Mouse (Mus musculus) gastrocnemius, postnatal 14 days (tissue): ENCODE measurements around the gene Il6st. TPM values are rescaled to one million over a fixed set of nuclear protein-coding genes. Genes with fewer than 3 reads are reported as not detected.
"Not testable (repeated sequence)": the region's sequence is repeated elsewhere in the genome, so short reads cannot be mapped to it uniquely, and the experiment has no call there.

Experiments used
- DNase-seq: peaks from one replicate; pipeline ENCODE4 v3.0.0; 2021; ENCODE audit warnings: mixed read lengths
- intact Hi-C: fragments of 180-260 bp; cut with DNase I; formaldehyde crosslinking; loops from one replicate; pipeline ENCODE4 v1.15.1; 2025; ENCODE audit warnings: low total_unique reads
- long read RNA-seq, 2 experiments: library from polyadenylated mRNA; stranded (forward); transcript quantifications; one replicate each; pipeline ENCODE4 v2.0.0; 2021
- total RNA-seq, 2 experiments: library from RNA; stranded (reverse); gene quantifications; 2 replicates each; pipeline ENCODE4 v1.2.3; 2021

The Il6st gene
- total RNA-seq = 100 to 1,000 TPM; 112 to 121 TPM
- long read RNA-seq, experiment 1, full-length matches to known transcripts = 14 of 25 reads
- long read RNA-seq, experiment 1, partial matches to known transcripts = 5 of 25 reads
- long read RNA-seq, experiment 1, other reads (novel, unspliced or antisense) = 6 of 25 reads
- long read RNA-seq, experiment 2, full-length matches to known transcripts = 25 of 36 reads
- long read RNA-seq, experiment 2, partial matches to known transcripts = 6 of 36 reads
- long read RNA-seq, experiment 2, other reads (novel, unspliced or antisense) = 5 of 36 reads

DNA sequence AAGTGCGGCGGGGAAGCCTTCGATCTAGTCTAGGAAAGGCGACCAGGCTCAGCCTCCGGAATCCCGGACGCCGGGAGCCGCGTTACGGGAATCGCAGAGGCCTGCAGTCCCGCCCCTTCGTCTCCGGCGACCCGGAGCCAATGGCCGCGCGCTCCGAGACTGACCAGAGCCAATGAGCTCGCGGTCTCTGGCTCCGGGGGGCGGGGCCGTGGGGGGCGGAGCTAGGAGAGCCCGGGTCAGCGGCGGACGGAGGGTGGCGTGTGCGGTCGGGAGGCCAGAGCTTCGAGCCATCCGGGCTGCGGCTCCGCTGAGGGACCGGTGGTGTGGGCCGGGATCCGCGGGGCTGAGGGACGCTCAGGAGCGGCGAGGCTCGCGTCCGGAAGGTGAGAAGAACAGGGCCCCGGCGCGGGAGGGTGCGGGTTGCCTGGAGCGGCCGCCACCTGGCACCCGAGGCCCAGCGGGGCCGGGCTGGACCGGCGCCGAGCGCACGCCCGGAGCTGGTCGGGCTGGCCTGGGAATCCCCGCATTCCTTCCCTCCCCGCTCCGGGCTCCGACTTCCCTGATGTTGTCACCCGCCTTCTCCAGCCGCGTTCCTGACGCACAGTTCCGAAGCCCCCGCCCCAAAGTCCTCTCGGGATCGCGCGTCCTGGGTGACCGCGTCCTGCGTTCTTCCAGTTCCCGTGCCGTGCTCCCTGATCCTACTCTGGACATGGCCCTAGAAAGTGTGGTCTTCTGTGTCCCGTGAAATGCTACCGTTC is at the start of gene Il6st:
Gene Il6st (plus strand): TSS at position 203 of the 758 bp plus-strand sequence.
- peak; percentile 99 for DNase-seq
- intact Hi-C loops = no loop called here

- intact Hi-C loops = no loop called here
- no peak for DNase-seq
Observed at GRCm38 (mm10) chr13:112415896-112416295, 48.0 kb upstream of the Il6st start.

GRCm38 (mm10) chr13:112416410-112417162 is 47.3 kb upstream of the Il6st start:
- no peak for DNase-seq
- intact Hi-C loops = no loop called here

DNA sequence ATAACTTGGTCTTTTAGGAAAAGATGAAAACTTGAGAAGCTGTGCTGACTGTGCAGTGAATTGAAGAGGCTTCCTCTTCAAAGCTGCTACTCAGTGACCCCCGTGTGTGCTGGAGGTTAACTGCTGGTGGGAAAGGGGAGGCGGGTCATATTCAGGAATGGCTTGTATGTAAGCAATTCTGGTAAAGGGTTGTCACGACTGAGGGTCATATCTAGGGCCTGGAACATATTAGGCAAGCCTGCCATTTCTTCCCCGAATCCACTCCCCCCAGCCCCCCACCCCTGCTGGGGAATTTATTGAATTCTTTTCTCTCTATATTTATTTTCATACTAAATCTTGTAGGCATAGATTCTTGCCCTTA is 46.7 kb upstream of the Il6st start:
- intact Hi-C loops = no loop called here
- no peak for DNase-seq

- DNase-seq = no peak
- intact Hi-C loops = no loop called here
Observed at GRCm38 (mm10) chr13:112417861-112418423, 45.9 kb upstream of the Il6st start.

DNA sequence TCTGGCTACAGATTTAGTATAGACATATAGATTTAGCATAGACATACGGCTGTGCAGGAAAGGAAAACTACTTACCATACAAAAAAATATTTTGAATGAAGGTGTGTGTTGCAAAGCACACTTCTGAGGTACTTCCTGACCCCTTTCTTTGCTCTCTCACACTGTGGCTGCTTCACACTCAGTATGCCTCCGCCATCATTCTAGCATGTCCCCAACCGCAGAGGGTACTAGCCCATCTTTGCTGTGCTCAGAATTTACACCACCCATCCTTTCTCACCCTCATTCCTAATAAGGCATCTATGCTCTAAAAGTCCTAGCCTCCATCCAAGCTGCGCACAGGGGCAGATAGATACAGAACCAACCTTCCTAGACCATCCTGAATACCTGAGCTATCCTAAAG is 45.3 kb upstream of the Il6st start:
- intact Hi-C loops = no loop called here
- no peak for DNase-seq

GRCm38 (mm10) chr13:112424212-112424611 is 39.7 kb upstream of the Il6st start:
- no peak for DNase-seq
- intact Hi-C loops = no loop called here

- intact Hi-C loops = no loop called here
- DNase-seq = no peak
Observed at GRCm38 (mm10) chr13:112424635-112425034, 39.2 kb upstream of the Il6st start.

DNA sequence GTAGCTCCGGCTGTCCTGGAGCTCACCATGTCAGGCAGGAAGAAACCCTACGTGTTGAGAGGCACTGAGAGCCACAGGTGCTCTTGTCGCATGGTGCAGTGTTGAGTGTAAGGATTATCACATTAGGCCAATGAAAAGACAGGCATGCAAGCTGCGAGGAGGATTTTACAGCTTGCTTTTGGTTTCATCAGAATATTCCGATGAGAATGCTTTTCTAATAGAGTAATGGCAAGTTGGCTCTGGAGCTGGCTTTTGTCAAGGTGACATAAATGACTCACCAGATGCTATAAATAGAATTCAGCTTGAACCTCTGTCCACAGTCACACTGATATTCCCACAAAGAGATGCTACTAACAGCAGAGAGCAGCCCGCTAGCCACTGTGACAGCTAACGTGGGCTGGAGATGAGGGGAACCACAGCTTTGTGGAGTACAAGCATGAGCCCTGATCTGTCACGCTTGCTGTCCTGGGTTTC is 38.7 kb upstream of the Il6st start:
- intact Hi-C loops = no loop called here
- DNase-seq = no peak

GRCm38 (mm10) chr13:112426265-112427135 is 37.4 kb upstream of the Il6st start:
- DNase-seq = no peak
- intact Hi-C loops = no loop called here

DNA sequence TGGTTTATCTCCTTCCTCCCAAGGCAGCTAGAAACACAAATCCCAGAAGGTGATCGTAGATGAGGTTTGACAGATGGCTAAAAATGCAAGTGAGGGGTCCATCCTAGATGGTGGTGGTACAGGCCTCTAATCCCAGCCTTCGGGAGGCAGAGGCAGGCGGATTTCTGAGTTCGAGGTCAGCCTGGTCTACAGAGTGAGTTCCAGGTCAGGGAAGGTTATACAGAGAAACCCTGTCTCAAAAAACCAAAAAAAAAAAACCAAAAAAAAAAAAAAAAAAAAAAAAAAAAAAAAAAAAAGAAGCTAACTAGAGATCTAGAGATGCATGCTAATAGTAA is 36.8 kb upstream of the Il6st start:
- DNase-seq, intact Hi-C loops: not testable (repeated sequence)

DNA sequence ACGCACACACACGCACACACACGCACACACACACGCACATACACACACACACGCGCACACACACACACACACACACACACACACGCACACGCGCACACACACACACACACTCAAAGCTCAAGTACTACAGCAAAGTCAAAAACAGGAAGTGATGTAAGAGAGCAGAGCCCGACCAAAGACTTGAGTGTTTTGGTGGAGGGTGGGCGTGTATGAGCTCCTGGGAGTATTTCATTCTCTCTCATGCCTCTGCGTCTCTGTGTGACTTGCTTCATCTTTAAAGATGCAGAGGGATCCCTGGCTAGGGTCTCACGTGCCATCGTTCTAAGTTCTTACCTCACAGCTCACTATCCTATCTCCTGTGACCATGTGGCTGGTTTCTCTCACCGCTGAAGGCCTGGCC is 36.3 kb upstream of the Il6st start:
- DNase-seq = no peak
- intact Hi-C loops = no loop called here

DNA sequence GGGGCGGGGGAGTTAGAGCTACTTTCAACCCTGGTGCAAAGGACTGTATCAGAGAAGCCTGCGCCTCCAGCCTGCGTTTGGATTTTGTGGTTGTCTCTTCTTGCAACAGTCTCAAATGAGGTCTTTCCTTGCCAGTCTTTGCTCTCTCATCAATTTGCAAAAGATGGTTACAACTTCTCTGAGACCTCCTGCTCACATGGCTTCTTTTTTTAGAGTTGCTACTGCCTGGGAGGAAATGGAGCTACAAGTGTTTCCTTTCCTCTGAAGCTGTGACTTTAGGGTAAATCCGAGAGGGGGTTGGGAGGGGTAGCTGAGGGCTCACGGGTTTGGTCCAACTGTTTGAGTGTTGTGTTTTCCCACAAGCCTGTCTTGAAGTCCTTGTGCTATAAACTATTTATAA is 30.6 kb upstream of the Il6st start:
- intact Hi-C loops = no loop called here
- DNase-seq = no peak

DNA sequence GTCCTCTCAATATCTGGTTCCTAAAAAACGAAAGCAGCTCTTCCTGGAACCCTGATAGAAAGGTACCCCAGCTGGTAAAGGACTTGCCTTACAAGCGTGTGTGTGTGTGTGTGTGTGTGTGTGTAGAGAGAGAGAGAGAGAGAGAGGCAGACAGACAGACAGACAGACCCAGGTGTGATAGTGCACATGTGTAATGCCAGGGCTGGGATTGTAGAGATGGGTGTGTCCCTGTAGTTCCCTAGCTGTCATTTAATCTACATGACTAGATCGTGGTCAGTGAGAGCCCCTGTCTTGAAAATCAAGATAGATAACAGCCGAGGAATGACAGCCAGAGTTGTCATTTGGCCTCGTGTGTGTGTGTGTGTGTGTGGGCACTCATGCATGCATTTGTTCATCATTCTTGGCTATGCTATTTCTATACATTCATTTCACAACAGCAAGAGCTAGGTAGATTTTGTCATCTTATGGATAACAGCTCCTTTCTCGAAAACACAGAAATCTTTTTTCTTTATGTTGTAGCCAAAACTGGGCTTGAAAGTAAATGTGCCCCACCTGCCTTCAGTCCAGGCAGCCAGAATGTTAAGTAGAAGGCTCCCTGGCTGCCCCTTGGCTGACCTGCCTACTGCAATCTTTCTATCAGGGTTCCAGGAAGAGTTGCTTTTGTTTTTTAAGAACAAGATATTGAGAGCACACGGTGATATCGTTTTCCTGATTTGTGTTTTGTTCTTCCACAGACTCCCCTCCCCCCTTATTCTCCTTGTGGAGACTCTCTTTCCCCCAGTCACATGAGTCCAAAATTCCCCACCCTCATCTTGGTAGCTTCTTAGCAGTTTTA is 28.4 kb upstream of the Il6st start:
- DNase-seq = no peak
- intact Hi-C loops = no loop called here

DNA sequence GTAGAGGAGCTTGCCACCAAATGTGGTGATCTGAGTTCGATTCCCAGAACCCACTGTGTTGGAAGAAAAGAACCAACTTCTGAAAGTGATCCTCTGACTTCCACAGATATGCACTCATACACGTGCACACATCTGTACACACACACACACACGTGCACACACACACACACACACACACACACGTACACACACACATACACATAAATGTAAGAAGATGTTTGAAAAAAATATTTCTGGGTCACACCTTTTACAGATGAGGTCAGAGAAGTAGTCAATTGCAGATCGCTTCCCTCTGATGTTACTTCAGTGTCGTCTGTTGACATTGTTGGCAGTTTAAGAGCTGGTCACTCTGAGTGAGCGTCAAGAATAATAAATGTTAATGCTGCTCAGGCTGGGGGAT is 27.6 kb upstream of the Il6st start:
- intact Hi-C loops = no loop called here

DNA sequence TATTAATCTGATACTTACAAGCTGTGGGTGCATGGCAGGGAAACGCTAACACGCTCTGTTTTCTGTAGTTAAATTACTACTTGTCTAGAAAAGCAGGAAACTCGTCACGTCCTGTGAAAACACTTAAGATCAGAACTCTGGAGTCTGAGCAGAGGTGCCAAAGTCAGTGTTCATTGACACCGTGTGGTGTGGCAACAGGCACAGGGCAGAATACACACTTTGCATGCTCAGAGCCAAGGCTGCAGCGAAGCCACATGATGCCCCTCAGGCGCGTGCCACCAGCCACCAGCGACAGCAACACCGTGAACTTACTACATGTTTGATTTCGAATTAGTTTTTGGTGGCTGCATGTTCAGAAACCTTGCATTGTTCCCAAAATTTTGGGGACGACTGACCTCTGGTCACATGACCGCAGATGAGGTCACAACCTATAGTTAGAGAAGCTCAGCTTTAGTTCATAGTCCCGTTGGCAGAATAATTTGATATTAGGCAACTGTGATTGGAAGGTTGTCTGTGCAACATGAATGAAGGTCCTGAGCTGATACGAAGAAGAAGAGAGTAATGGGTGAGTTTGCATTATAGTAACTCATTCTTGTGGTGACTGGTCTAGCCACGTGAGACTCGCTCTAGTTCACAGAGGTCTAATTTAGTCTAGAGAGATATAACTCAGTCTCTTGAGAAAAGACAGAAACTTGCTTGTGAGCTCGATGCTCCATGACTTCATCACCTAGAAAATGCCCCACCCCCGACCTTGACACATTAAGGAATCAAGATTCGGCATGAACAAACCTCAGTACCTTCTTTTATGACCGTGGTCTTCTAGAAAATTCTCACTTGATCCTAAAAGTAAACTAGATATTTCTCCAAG is 25.6 kb upstream of the Il6st start:
- DNase-seq = no peak
- intact Hi-C loops = no loop called here

More for the DNA sequence above, 27.6 kb upstream of the Il6st start:
- no peak for DNase-seq

- DNase-seq = no peak
- intact Hi-C loops = no loop called here
Observed at GRCm38 (mm10) chr13:112439105-112439818, 24.6 kb upstream of the Il6st start.
